Mouse (Mus musculus) C2C12 (cell line): ENCODE measurements at regions not wholly inside any gene's neighbourhood (a gene's known extent, or its start where the extent isn't known, plus 50 kb on each side); places are given as distances from the start of the nearest gene placed in this dataset.

Experiments used
- H3K27me3 ChIP-seq: one replicate; pipeline ENCODE4 v1.6.1; 2011; ENCODE audit not compliant: control insufficient read depth, insufficient read depth, insufficient read length
- H3K36me3 ChIP-seq: one replicate; pipeline ENCODE4 v1.6.1; 2011; ENCODE audit not compliant: control insufficient read depth, insufficient read depth
- H3K4me3 ChIP-seq: one replicate; pipeline ENCODE4 v1.5.1; 2011; ENCODE audit warnings: mild to moderate bottlenecking, control low read depth; ENCODE audit not compliant: poor library complexity, insufficient read depth, severe bottlenecking
- H3K79me2 ChIP-seq: one replicate; pipeline ENCODE4 v1.6.1; 2011; ENCODE audit not compliant: control insufficient read depth, insufficient read depth
- H3K79me3 ChIP-seq: one replicate; pipeline ENCODE4 v1.6.1; 2011; ENCODE audit warnings: low read depth, control low read depth
- H3ac ChIP-seq: one replicate; pipeline ENCODE3; 2011; ENCODE audit warnings: low read depth; ENCODE audit not compliant: control insufficient read depth, insufficient read length
- CEBPB ChIP-seq: IDR thresholded peaks from one replicate; pipeline ENCODE4 v1.6.1; 2011; ENCODE audit warnings: low read depth, mild to moderate bottlenecking, control low read depth, moderate library complexity
- CTCF ChIP-seq: IDR thresholded peaks from one replicate; pipeline ENCODE4 v1.5.1; 2011; ENCODE audit not compliant: control insufficient read depth, insufficient read depth, insufficient read length
- FOSL1 ChIP-seq: IDR thresholded peaks from one replicate; pipeline ENCODE4 v1.8.0; 2011; ENCODE audit warnings: mild to moderate bottlenecking, low read length; ENCODE audit not compliant: poor library complexity, insufficient read depth, severe bottlenecking
- MAX ChIP-seq: IDR thresholded peaks from one replicate; pipeline ENCODE4 v1.6.1; 2011; ENCODE audit warnings: mild to moderate bottlenecking, control low read depth
- MYOD1 ChIP-seq: IDR thresholded peaks from one replicate; pipeline ENCODE4 v1.6.1; 2011; ENCODE audit warnings: low read depth; ENCODE audit not compliant: control insufficient read depth, insufficient read length
- MYOG ChIP-seq: IDR thresholded peaks from one replicate; pipeline ENCODE4 v1.6.1; 2011; ENCODE audit not compliant: control insufficient read depth, insufficient read length; ENCODE audit errors: extremely low read depth
- USF1 ChIP-seq: IDR thresholded peaks from one replicate; pipeline ENCODE4 v1.6.1; 2011; ENCODE audit warnings: low read depth, mild to moderate bottlenecking, control low read depth, moderate library complexity

DNA sequence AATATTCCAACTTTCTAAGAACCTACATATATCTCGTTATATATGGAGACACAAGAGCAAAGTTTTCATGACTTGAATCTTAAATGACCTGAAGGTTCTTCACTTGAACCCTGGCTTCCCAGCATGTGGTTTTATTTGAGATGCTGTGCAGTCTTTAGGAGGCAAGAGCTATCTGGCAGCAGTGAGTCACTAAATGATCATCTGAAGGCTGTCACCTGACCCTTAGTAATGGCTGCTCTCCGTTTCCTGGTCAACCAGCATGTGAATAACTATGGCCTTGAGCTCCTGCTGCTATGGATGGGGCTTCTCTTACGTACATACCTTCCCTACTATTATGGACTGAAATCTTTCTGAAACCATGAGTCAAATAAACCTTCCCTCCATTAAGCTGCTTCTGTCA, 149.8 kb upstream of the Zpld1 start:
- no peak overlapping the region for H3ac ChIP-seq
- no peaks in the 10 kb centered on the region for H3K36me3 ChIP-seq
- no peak overlapping the region for H3K4me3 ChIP-seq
- TF ChIP-seq MYOD1 (no peak), USF1 (peak; percentile 73)
- H3K27me3 ChIP-seq: no peaks in the 10 kb centered on the region
- H3K79me2 ChIP-seq: no peaks in the 10 kb centered on the region
- no peaks in the 10 kb centered on the region for H3K79me3 ChIP-seq

DNA sequence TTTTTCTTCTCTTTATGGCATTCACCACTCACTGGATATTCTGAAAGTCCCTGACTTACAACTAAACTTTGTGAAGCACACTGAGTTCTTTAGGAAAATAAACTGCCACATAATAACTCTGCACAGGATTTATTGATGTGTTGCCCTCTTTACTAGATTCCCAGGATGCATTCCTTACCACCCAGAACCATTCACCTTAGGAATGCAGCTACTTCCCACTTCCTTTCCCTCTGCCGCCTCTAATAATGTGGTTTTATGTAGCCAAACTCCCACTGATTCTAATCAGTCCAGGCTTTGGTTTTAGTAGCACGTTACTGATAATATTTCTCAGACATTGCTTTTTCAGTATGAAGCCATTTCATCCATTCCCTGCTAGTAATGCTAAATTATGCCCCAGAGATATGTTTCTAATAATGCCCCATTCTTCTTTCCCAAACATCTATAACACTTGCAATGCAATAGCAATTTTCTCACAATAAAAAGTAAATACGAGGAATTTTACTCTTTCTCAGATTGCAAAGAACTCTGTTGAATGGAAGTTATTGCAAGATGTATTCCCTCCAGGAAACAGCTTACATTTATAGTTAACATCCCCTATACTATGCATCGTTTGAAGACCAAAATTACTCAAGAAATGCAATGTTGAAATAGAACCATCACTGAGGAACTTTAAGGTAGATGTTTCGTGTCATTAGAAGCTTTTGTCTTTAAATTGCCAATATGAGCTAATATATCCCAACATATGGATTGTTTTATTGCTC, 145.2 kb upstream of the Zpld1 start:
- H3K27me3 ChIP-seq: no peaks in the 10 kb centered on the region
- no peaks in the 10 kb centered on the region for H3K79me2 ChIP-seq
- H3K36me3 ChIP-seq: no peaks in the 10 kb centered on the region
- H3K4me3 ChIP-seq: no peak overlapping the region
- no peak overlapping the region for H3ac ChIP-seq
- no peaks in the 10 kb centered on the region for H3K79me3 ChIP-seq
- TF ChIP-seq FOSL1: no peak
- TF ChIP-seq CEBPB: no peak
- TF ChIP-seq CTCF: no peak
- TF ChIP-seq MAX: no peak
- TF ChIP-seq MYOG: no peak
- no peak for TF ChIP-seq MYOD1
- TF ChIP-seq USF1: no peak

DNA sequence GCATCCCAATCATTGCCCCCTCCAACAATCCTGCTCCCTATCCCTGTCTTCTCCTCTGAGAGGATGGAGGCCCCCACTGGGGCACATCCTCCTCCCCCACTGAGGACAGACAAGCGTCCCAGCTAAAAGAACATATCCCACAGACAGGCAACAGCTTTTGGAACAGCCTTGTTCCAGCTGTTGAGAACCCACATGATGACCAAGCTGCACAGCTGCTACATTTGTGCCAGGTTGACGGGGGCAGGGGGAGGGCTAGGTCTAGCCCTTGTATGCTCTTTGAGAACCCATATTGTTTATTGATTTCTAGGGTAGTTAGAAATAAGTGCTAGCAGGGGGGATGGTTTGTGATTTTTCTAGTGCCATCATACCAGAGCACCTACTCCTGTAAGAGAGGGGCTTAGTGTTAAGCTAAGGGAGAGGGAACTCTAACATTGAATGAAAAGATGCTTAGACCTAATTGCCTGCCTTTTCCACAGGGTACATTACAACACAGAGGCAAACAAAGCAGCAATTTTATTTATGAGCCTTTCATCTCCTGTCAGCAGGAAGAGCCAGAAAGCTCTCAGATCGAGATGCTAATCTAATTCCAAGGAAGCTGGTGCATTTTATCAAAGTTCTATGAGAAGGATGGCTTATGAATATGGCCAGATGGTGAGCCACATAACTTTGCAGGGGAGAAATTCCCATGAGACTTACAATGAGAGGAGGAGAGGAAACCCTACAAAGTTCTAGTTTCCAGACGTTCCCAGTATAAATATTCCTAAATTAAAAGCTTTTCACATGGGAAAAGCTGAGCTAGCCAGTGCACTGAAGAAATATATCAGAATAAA, 137.6 kb upstream of the Zpld1 start:
- no peak overlapping the region for H3ac ChIP-seq
- no peak for TF ChIP-seq CEBPB
- TF ChIP-seq USF1: no peak
- H3K27me3 ChIP-seq: no peaks in the 10 kb centered on the region
- no peak overlapping the region for H3K4me3 ChIP-seq
- no peaks in the 10 kb centered on the region for H3K36me3 ChIP-seq
- no peaks in the 10 kb centered on the region for H3K79me3 ChIP-seq
- H3K79me2 ChIP-seq: no peaks in the 10 kb centered on the region

DNA sequence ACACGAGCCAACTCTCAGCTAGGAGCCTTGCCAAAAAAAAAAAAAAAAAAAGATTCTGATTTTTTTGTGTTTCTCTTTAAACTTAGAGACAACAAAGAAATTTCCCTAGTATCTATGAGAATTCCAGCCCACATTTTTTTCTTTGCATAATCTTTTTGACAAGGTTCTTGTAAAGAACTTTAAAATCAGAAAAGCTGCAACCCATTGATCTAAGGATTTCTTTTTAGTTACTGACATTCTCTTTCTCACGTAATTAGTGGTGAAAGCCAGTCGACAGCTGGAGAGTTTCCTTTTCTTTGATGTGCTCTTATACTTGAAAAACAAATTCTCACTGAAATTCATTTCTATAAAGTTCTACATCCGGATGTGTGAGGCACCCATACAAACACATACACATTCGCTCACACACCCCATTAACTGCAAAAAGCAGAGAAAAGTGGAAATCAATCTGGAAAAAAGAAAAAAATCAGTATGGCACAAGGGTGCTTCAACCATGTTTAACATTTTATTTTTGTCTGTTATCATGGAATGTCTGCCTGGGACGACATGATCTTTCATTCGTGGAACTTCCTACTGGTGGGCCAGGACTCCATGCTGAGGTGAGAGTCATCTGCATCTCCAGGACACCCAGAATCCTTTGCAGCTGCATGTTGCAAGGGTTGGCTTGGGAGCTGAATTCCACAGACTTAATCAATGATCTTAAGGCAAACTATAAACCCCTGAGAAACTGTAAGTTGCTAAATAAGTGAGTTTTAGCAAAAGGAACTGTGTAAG, 124.0 kb upstream of the Zpld1 start:
- no peak for TF ChIP-seq CEBPB
- TF ChIP-seq FOSL1: no peak
- TF ChIP-seq CTCF: no peak
- TF ChIP-seq MYOD1: no peak
- no peak for TF ChIP-seq USF1
- TF ChIP-seq MYOG: no peak
- Histone ChIP-seq H3K4me3 (no peak overlapping the region), H3K79me3 (no peaks in the 10 kb centered on the region), H3K36me3 (no peaks in the 10 kb centered on the region), H3ac (no peak overlapping the region), H3K79me2 (no peaks in the 10 kb centered on the region), H3K27me3 (no peaks in the 10 kb centered on the region)

DNA sequence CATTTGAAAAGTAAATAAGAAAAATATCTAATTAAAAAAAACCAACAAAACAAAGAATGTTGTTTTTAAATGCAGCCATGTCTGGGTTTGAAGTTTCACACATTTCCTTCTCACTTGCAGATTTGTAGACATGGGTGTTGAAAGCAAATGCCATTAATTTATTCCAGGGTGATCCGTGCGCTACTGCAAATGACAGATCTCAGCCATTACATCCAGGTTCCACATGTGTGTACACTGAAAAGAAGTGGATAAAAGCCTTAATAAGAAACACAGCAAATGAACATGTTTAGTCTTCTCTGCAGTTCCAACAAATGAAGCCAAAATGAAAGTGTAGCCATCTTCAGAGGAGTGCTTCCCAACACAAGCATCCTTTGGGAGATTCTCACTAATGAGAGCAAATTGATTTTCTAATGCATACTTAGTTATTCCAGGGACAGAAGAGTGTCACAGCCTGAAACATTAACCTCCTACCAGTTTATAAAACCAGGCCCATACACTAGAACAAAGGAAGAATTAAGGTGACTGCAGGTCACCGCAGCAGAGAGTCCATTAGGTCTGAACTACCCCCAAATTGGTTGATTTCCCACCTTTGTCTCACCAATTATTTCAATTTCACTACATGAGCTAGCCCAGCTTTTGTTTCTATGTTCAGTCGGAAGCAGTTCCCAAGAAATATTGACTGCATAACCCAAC, 123.2 kb upstream of the Zpld1 start:
- no peaks in the 10 kb centered on the region for H3K27me3 ChIP-seq
- H3K79me2 ChIP-seq: no peaks in the 10 kb centered on the region
- TF ChIP-seq CEBPB (no peak), USF1 (no peak)
- H3K4me3 ChIP-seq: no peak overlapping the region
- no peak overlapping the region for H3ac ChIP-seq
- H3K36me3 ChIP-seq: no peaks in the 10 kb centered on the region
- no peaks in the 10 kb centered on the region for H3K79me3 ChIP-seq

DNA sequence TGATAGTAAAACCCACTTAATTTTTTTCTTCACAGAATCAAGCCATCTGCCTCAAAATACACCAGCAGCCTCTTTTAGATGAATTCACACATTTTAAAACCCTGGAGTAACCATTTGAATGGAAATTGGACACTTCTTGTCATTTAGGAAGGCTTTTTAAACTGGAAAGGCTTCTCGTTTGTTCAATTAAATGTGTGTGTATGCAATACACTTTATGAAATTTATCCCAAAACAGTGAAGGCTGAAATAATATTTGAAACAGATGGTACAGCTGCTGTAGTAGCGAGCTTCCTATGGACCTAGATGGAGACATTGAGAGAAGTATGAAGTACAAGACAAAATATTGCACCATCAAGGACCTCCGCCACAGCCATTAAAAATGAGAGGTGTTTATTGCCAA, 121.1 kb upstream of the Zpld1 start:
- TF ChIP-seq MAX: no peak
- no peak for TF ChIP-seq USF1
- TF ChIP-seq CTCF: no peak
- TF ChIP-seq MYOD1: no peak
- no peak for TF ChIP-seq FOSL1
- no peak for TF ChIP-seq MYOG
- Histone ChIP-seq H3K4me3 (no peak overlapping the region), H3K79me3 (no peaks in the 10 kb centered on the region), H3K79me2 (no peaks in the 10 kb centered on the region), H3K36me3 (no peaks in the 10 kb centered on the region), H3K27me3 (no peaks in the 10 kb centered on the region), H3ac (no peak overlapping the region)
